Mouse (Mus musculus) MEL (cell line): ENCODE results near the gene Nsmf.

ENCODE experiments used
- CTCF ChIP-seq, 3 experiments: IDR thresholded peaks in 2 of 3; conservative IDR thresholded peaks in 1 of 3; 2 replicates each; pipeline ENCODE4 v1.5.1; 2011 to 2012; ENCODE audit warnings: low read length in 3 of 3, low read depth in 2 of 3, mild to moderate bottlenecking in 2 of 3, improper control_type of control experiment in 1 of 3, inconsistent platforms in 1 of 3, mixed read lengths in 1 of 3, moderate library complexity in 1 of 3; ENCODE audit not compliant: control insufficient read depth in 1 of 3, insufficient read depth in 1 of 3, poor library complexity in 1 of 3, severe bottlenecking in 1 of 3
- RCOR1 ChIP-seq: IDR thresholded peaks from 2 replicates; pipeline ENCODE4 v1.6.1; 2012; ENCODE audit warnings: low read depth, mild to moderate bottlenecking, inconsistent platforms, low read length, improper control_type of control experiment
- TAL1 ChIP-seq: IDR thresholded peaks from 2 replicates; pipeline ENCODE4 v1.6.1; 2012; ENCODE audit warnings: mild to moderate bottlenecking, inconsistent platforms, low read length, moderate library complexity, mixed read lengths

GRCm38 (mm10) chr2:25110505-25111183, 56.5 kb downstream of the Nsmf start:
- TF ChIP-seq CTCF (IDR thresholded peaks at IDR 0.05 in 2 of 3, conservative IDR thresholded peaks at IDR 0.05 in 1 of 3; ENCODE audit: control insufficient read depth in 1 of 3, insufficient read depth in 1 of 3, low read depth in 2 of 3, low read length in 3 of 3, poor library complexity in 1 of 3, severe bottlenecking in 1 of 3) (no peak), TAL1 (no peak), RCOR1 (no peak)
